Mouse (Mus musculus) embryo, embryonic 10.5 days (tissue): ENCODE results near the gene Tnfaip8l2.
"Not testable (repeated sequence)": the region's sequence is repeated elsewhere in the genome, so short reads cannot be mapped to it uniquely, and the experiment has no call there.

ENCODE experiments used
- DNase-seq: peaks from one replicate; pipeline ENCODE4 v3.0.0-alpha.2; 2015; ENCODE audit warnings: low spot score

Tnfaip8l2 gene

GRCm38 (mm10) chr3:95112760-95113159 is 29.4 kb downstream of the Tnfaip8l2 start:
- DNase-seq, result no peak

- DNase-seq, result peak; percentile 96
These were observed 31.0 kb downstream of the Tnfaip8l2 start, which contains the start of gene Vps72 for GRCm38 (mm10) chr3:95110911-95111726. Gene Vps72 (plus strand): TSS chr3:95111022.

GRCm38 (mm10) chr3:95107898-95108297 is 34.3 kb downstream of the Tnfaip8l2 start:
- peak; percentile 32 for DNase-seq

- not testable (repeated sequence) for DNase-seq
These were observed 34.9 kb downstream of the Tnfaip8l2 start for GRCm38 (mm10) chr3:95107308-95107707.

- peak; percentile 100 for DNase-seq
These were observed 35.6 kb downstream of the Tnfaip8l2 start, which contains the start of gene Pip5k1a for GRCm38 (mm10) chr3:95106338-95107117. Gene Pip5k1a (minus strand): TSS chr3:95106930.

- no peak for DNase-seq
These were observed 36.4 kb downstream of the Tnfaip8l2 start for GRCm38 (mm10) chr3:95105586-95106337.

GRCm38 (mm10) chr3:95105121-95105520 is 37.0 kb downstream of the Tnfaip8l2 start:
- no peak for DNase-seq

- no peak for DNase-seq
These were observed 41.3 kb downstream of the Tnfaip8l2 start for GRCm38 (mm10) chr3:95100854-95101253.
